Mouse (Mus musculus) splenic B cell, adult 2 months (primary cell): ENCODE results near the gene Tbrg4.

ENCODE experiments used
- DNase-seq: peaks from one replicate; pipeline ENCODE4 v3.0.0-alpha.2; 2011; ENCODE audit warnings: low read depth, low spot score
- H3K27me3 ChIP-seq: 2 replicates; pipeline ENCODE4 v1.6.1; 2012; ENCODE audit warnings: mild to moderate bottlenecking, low read length, moderate library complexity, mixed read lengths; ENCODE audit not compliant: control insufficient read depth, poor library complexity, insufficient read depth, severe bottlenecking
- H3K36me3 ChIP-seq: 2 replicates; pipeline ENCODE4 v1.6.1; 2012; ENCODE audit warnings: mild to moderate bottlenecking, low read length, moderate library complexity, mixed read lengths; ENCODE audit not compliant: control insufficient read depth, poor library complexity, insufficient read depth, severe bottlenecking

The Tbrg4 gene

GRCm38 (mm10) chr11:6589838-6590237 is 36.0 kb downstream of the Tbrg4 start:
- DNase-seq = no peak
- Histone ChIP-seq H3K27me3 (no peaks in the 10 kb centered on the region), H3K36me3 (peaks cover 40% of the 10 kb centered on the region)

GRCm38 (mm10) chr11:6588295-6588694 is 37.6 kb downstream of the Tbrg4 start:
- Histone ChIP-seq H3K36me3 (peaks cover 31% of the 10 kb centered on the region), H3K27me3 (no peaks in the 10 kb centered on the region)
- peak; percentile 91 for DNase-seq

- peak; percentile 53 for DNase-seq
- H3K36me3 ChIP-seq = peaks cover 27% of the 10 kb centered on the region
- H3K27me3 ChIP-seq = no peaks in the 10 kb centered on the region
These were observed 38.5 kb downstream of the Tbrg4 start for GRCm38 (mm10) chr11:6587249-6587940.

- peak; percentile 92 for DNase-seq
- H3K27me3 ChIP-seq = no peaks in the 10 kb centered on the region
- H3K36me3 ChIP-seq = peaks cover 21% of the 10 kb centered on the region
These were observed 39.2 kb downstream of the Tbrg4 start for GRCm38 (mm10) chr11:6586660-6587059.

- Histone ChIP-seq H3K27me3 (no peaks in the 10 kb centered on the region), H3K36me3 (peaks cover 12% of the 10 kb centered on the region)
- DNase-seq = no peak
These were observed 40.1 kb downstream of the Tbrg4 start for GRCm38 (mm10) chr11:6585748-6586147.

- peak; percentile 84 for DNase-seq
- no peaks in the 10 kb centered on the region for H3K27me3 ChIP-seq
These were observed 44.3 kb downstream of the Tbrg4 start for GRCm38 (mm10) chr11:6581560-6581959.

GRCm38 (mm10) chr11:6580065-6580750 is 45.7 kb downstream of the Tbrg4 start:
- no peak for DNase-seq
- H3K27me3 ChIP-seq = no peaks in the 10 kb centered on the region
- H3K36me3 ChIP-seq = peaks cover 18% of the 10 kb centered on the region

More at GRCm38 (mm10) chr11:6581560-6581959, 44.3 kb downstream of the Tbrg4 start:
- peaks cover 20% of the 10 kb centered on the region for H3K36me3 ChIP-seq

- H3K27me3 ChIP-seq = no peaks in the 10 kb centered on the region
- no peak for DNase-seq
These were observed 46.5 kb downstream of the Tbrg4 start for GRCm38 (mm10) chr11:6579361-6579760.

GRCm38 (mm10) chr11:6576151-6576550 is 49.7 kb downstream of the Tbrg4 start:
- H3K36me3 ChIP-seq = peaks cover 19% of the 10 kb centered on the region
- H3K27me3 ChIP-seq = no peaks in the 10 kb centered on the region
- DNase-seq = peak; percentile 59

More at GRCm38 (mm10) chr11:6579361-6579760, 46.5 kb downstream of the Tbrg4 start:
- H3K36me3 ChIP-seq = peaks cover 14% of the 10 kb centered on the region; the same call in 1 of the 2 replicates

- no peaks in the 10 kb centered on the region for H3K27me3 ChIP-seq
- peaks cover 15% of the 10 kb centered on the region for H3K36me3 ChIP-seq
- no peak for DNase-seq
These were observed 56.5 kb downstream of the Tbrg4 start for GRCm38 (mm10) chr11:6569410-6569777.

- H3K36me3 ChIP-seq = peaks cover 14% of the 10 kb centered on the region
These were observed 57.1 kb downstream of the Tbrg4 start for GRCm38 (mm10) chr11:6568584-6569409.

GRCm38 (mm10) chr11:6567951-6568350 is 57.9 kb downstream of the Tbrg4 start:
- DNase-seq = no peak
- Histone ChIP-seq H3K27me3 (no peaks in the 10 kb centered on the region), H3K36me3 (peaks cover 13% of the 10 kb centered on the region)

More at GRCm38 (mm10) chr11:6568584-6569409, 57.1 kb downstream of the Tbrg4 start:
- DNase-seq = peak; percentile 38
- no peaks in the 10 kb centered on the region for H3K27me3 ChIP-seq

GRCm38 (mm10) chr11:6566496-6566895 is 59.4 kb downstream of the Tbrg4 start:
- no peak for DNase-seq
- no peaks in the 10 kb centered on the region for H3K27me3 ChIP-seq
- H3K36me3 ChIP-seq = peaks cover 11% of the 10 kb centered on the region
